Mouse (Mus musculus): ENCODE results near the gene Rps29. TPM values are rescaled to one million over a fixed set of nuclear protein-coding genes. Genes with fewer than 3 reads are reported as not detected.
A peak's percentile ranks its signal among the peaks of the same experiment; 100 is the strongest.

The Rps29 gene
- total RNA-seq (2021), result 1,000 to 10,000 TPM in 1 of 2 experiments, 100 to 1,000 TPM in 1; 998 to 1,003 TPM
- long read RNA-seq, experiment 1, transcript Rps29-201 (3 exons, 390 nt), result major isoform, 105 of 109 reads
- long read RNA-seq, experiment 1, partial matches to known transcripts, result 3 of 109 reads
- long read RNA-seq, experiment 1, other reads (novel, unspliced or antisense), result 1 of 109 reads
- long read RNA-seq, experiment 2, transcript Rps29-201 (3 exons, 390 nt), result major isoform, 284 of 288 reads
- long read RNA-seq, experiment 2, partial matches to known transcripts, result 2 of 288 reads
- long read RNA-seq, experiment 2, other reads (novel, unspliced or antisense), result 2 of 288 reads

GRCm38 (mm10) chr12:69158765-69159577, at the start of gene Rps29:
TSS of gene Rps29 (minus strand) at chr12:69159186.
- peak; percentile 98 to 99 for DNase-seq (ENCODE audit: low spot score in 2 of 2)

GRCm38 (mm10) chr12:69208520-69208919, 49.5 kb upstream of the Rps29 start:
- no peak for DNase-seq (ENCODE audit: low spot score in 2 of 2)

- no peak for DNase-seq (ENCODE audit: low spot score in 2 of 2)
These were observed 48.9 kb upstream of the Rps29 start for GRCm38 (mm10) chr12:69207926-69208325.

- DNase-seq (ENCODE audit: low spot score in 2 of 2), result no peak
These were observed 48.4 kb upstream of the Rps29 start for GRCm38 (mm10) chr12:69207396-69207795.

GRCm38 (mm10) chr12:69204052-69204833, 45.3 kb upstream of the Rps29 start, which contains the start of gene Gm49384:
TSS of gene Gm49384 (minus strand) at chr12:69204267.
- peak in 1 of 2 experiments; percentile 40 for DNase-seq (ENCODE audit: low spot score in 2 of 2)

GRCm38 (mm10) chr12:69198985-69199384, 40.0 kb upstream of the Rps29 start:
- no peak for DNase-seq (ENCODE audit: low spot score in 2 of 2)

- DNase-seq (ENCODE audit: low spot score in 2 of 2), result peak; percentile 61 to 69
These were observed 39.2 kb upstream of the Rps29 start, which contains the start of gene Dnaaf2 for GRCm38 (mm10) chr12:69198164-69198535. TSS of gene Dnaaf2 (minus strand) at chr12:69198429.

- DNase-seq (ENCODE audit: low spot score in 2 of 2), result peak; percentile 40 to 43
These were observed 38.6 kb upstream of the Rps29 start for GRCm38 (mm10) chr12:69197378-69198163.

- DNase-seq (ENCODE audit: low spot score in 2 of 2), result peak; percentile 64 to 66
These were observed 37.7 kb upstream of the Rps29 start, which contains the start of gene Gm49383 for GRCm38 (mm10) chr12:69196444-69197377. TSS of gene Gm49383 (minus strand) at chr12:69197104.

GRCm38 (mm10) chr12:69192637-69193036, 33.7 kb upstream of the Rps29 start:
- no peak for DNase-seq (ENCODE audit: low spot score in 2 of 2)

GRCm38 (mm10) chr12:69191396-69191795, 32.4 kb upstream of the Rps29 start:
- DNase-seq (ENCODE audit: low spot score in 2 of 2), result no peak

GRCm38 (mm10) chr12:69190522-69190921, 31.5 kb upstream of the Rps29 start:
- DNase-seq (ENCODE audit: low spot score in 2 of 2), result no peak

- DNase-seq (ENCODE audit: low spot score in 2 of 2), result no peak
These were observed 31.1 kb upstream of the Rps29 start for GRCm38 (mm10) chr12:69190074-69190473.

- no peak for DNase-seq (ENCODE audit: low spot score in 2 of 2)
These were observed 28.0 kb upstream of the Rps29 start for GRCm38 (mm10) chr12:69186811-69187471.

- no peak for DNase-seq (ENCODE audit: low spot score in 2 of 2)
These were observed 26.4 kb upstream of the Rps29 start for GRCm38 (mm10) chr12:69185371-69185770.

- DNase-seq (ENCODE audit: low spot score in 2 of 2), result peak in 1 of 2 experiments; percentile 47
These were observed 25.6 kb upstream of the Rps29 start for GRCm38 (mm10) chr12:69184342-69185295.

- DNase-seq (ENCODE audit: low spot score in 2 of 2), result peak; percentile 99
These were observed 24.8 kb upstream of the Rps29 start, which contains the start of the genes Rpl36al and Mgat2 for GRCm38 (mm10) chr12:69183583-69184308. TSS of gene Rpl36al (minus strand) at chr12:69184083. TSS of gene Mgat2 (plus strand) at chr12:69184157.

Measured in layer of hippocampus, postnatal 14 days (tissue).